ENCODE assay signal across 8 mouse cellular contexts in genomic region chr12:55399128-55399677, GRCm38 (mm10). TPM values are rescaled to one million over a fixed set of nuclear protein-coding genes. Genes with fewer than 3 reads are reported as not detected.
DNase-seq lines count a peak whose midpoint lies in the region; ATAC-seq lines count a peak whose summit lies in the region.

No protein-coding gene starts in this region.

- no peak for ATAC-seq in neural tube, embryonic 11.5 days (ENCODE audit: insufficient read depth, low FRiP score, low TSS enrichment)
- peak; percentile 47 for ATAC-seq in forebrain, embryonic 11.5 days (replicated peaks; ENCODE audit: low FRiP score)
- ATAC-seq in liver, embryonic 11.5 days (replicated peaks; ENCODE audit: low FRiP score) = peak; percentile 37
- ATAC-seq in stomach, embryonic 15.5 days (ENCODE audit: insufficient read depth, low FRiP score, low read depth) = no peak; the same call in 1 of the 2 replicates

- H3K4me1 ChIP-seq in neural tube, embryonic 11.5 days (ENCODE audit: control insufficient read depth, insufficient read depth, low read length) = peaks cover 11% of the 10 kb centered on the region
- H3K4me1 ChIP-seq in forebrain, embryonic 11.5 days (replicated peaks; ENCODE audit: control insufficient read depth, insufficient read depth, low read length) = peaks cover 8% of the 10 kb centered on the region; the same call in 1 of the 2 replicates
- H3K4me1 ChIP-seq in liver, embryonic 11.5 days (replicated peaks; ENCODE audit: control insufficient read depth, insufficient read depth, low read length) = peaks cover 8% of the 10 kb centered on the region
- peaks cover 15% of the 10 kb centered on the region; the same call in 1 of the 2 replicates for H3K4me1 ChIP-seq in stomach, embryonic 15.5 days

- peak overlapping the region; percentile 85 for H3K9ac ChIP-seq in neural tube, embryonic 11.5 days (ENCODE audit: low read length)
- peak overlapping the region; percentile 91 for H3K9ac ChIP-seq in forebrain, embryonic 11.5 days (ENCODE audit: low read length)
- H3K9ac ChIP-seq in liver, embryonic 11.5 days (ENCODE audit: low read depth, low read length) = peak overlapping the region; percentile 86
- peak overlapping the region; percentile 97 for H3K9ac ChIP-seq in stomach, embryonic 15.5 days

- WGBS in neural tube, embryonic 11.5 days = 1% methylated on average over 20 of the region's 20 CpGs
- 1% methylated on average over 20 of the region's 20 CpGs for WGBS in forebrain, embryonic 11.5 days
- WGBS in liver, embryonic 11.5 days = under 1% methylated on average over 20 of the region's 20 CpGs
- under 1% methylated on average over 20 of the region's 20 CpGs for WGBS in stomach, embryonic 15.5 days

- peak overlapping the region; percentile 94 for H3K4me2 ChIP-seq in neural tube, embryonic 11.5 days (ENCODE audit: low read depth)
- peak overlapping the region; percentile 97 for H3K4me2 ChIP-seq in forebrain, embryonic 11.5 days (ENCODE audit: low read depth, low read length, severe bottlenecking)
- H3K4me2 ChIP-seq in liver, embryonic 11.5 days = peak overlapping the region; percentile 77
- peak overlapping the region; percentile 74 for H3K4me2 ChIP-seq in stomach, embryonic 15.5 days

- no peak for DNase-seq in neural tube, embryonic 11.5 days (ENCODE audit: low spot score)
- no peak for DNase-seq in neural tube, embryonic 10.5 days (ENCODE audit: extremely low spot score, low spot score)
- no peak for DNase-seq in forebrain, embryonic 11.5 days (ENCODE audit: low spot score)
- DNase-seq in liver, embryonic 11.5 days (ENCODE audit: low spot score) = no peak
- DNase-seq in layer of hippocampus, adult 8-10 months (ENCODE audit: low spot score in 2 of 2) = no peak
- no peak for DNase-seq in left cerebral cortex, adult 9 months (ENCODE audit: low spot score in 2 of 2)
- DNase-seq in adrenal gland, postnatal 4 days (ENCODE audit: low spot score in 2 of 2) = no peak

- no peaks in the 10 kb centered on the region for H3K9me3 ChIP-seq in neural tube, embryonic 11.5 days (ENCODE audit: control insufficient read depth, low read length)
- H3K9me3 ChIP-seq in forebrain, embryonic 11.5 days (ENCODE audit: control insufficient read depth, low read length) = no peaks in the 10 kb centered on the region
- H3K9me3 ChIP-seq in liver, embryonic 11.5 days (ENCODE audit: control insufficient read depth, low read length) = no peaks in the 10 kb centered on the region
- H3K9me3 ChIP-seq in stomach, embryonic 15.5 days = no peaks in the 10 kb centered on the region

- no peaks in the 10 kb centered on the region for H3K27me3 ChIP-seq in neural tube, embryonic 11.5 days (ENCODE audit: control insufficient read depth, insufficient read depth, low read length)
- no peaks in the 10 kb centered on the region for H3K27me3 ChIP-seq in forebrain, embryonic 11.5 days (ENCODE audit: control insufficient read depth, insufficient read depth, low read length)
- H3K27me3 ChIP-seq in liver, embryonic 11.5 days (replicated peaks; ENCODE audit: control insufficient read depth, insufficient read depth, low read length) = no peaks in the 10 kb centered on the region
- H3K27me3 ChIP-seq in stomach, embryonic 15.5 days (replicated peaks) = no peaks in the 10 kb centered on the region

- peak overlapping the region; percentile 85; the same call in 1 of the 2 replicates for H3K27ac ChIP-seq in neural tube, embryonic 11.5 days (ENCODE audit: low read depth, low read length)
- H3K27ac ChIP-seq in forebrain, embryonic 11.5 days (ENCODE audit: low read depth, low read length) = peak overlapping the region; percentile 75; the same call in 1 of the 2 replicates
- H3K27ac ChIP-seq in liver, embryonic 11.5 days (ENCODE audit: low read depth, low read length) = peak overlapping the region; percentile 75
- H3K27ac ChIP-seq in stomach, embryonic 15.5 days = peak overlapping the region; percentile 91

- H3K4me3 ChIP-seq in neural tube, embryonic 11.5 days (ENCODE audit: low read depth, low read length) = peak overlapping the region; percentile 96
- peak overlapping the region; percentile 96 for H3K4me3 ChIP-seq in forebrain, embryonic 11.5 days (ENCODE audit: low read depth, low read length)
- H3K4me3 ChIP-seq in liver, embryonic 11.5 days (ENCODE audit: low read depth, low read length) = peak overlapping the region; percentile 84
- H3K4me3 ChIP-seq in stomach, embryonic 15.5 days (replicated peaks) = peak overlapping the region; percentile 96

- no peaks in the 10 kb centered on the region for H3K36me3 ChIP-seq in neural tube, embryonic 11.5 days (ENCODE audit: control insufficient read depth, insufficient read depth, low read length)
- no peaks in the 10 kb centered on the region for H3K36me3 ChIP-seq in forebrain, embryonic 11.5 days (ENCODE audit: control insufficient read depth, insufficient read depth, low read length)
- peaks cover 4% of the 10 kb centered on the region; the same call in 1 of the 2 replicates for H3K36me3 ChIP-seq in liver, embryonic 11.5 days (ENCODE audit: control insufficient read depth, insufficient read depth, low read length)
- H3K36me3 ChIP-seq in stomach, embryonic 15.5 days = 0 out of 2 replicates have a peak, but pooled peaks cover 3% of the 10 kb centered on the region

RNA-seq across cellular contexts. Expression of gene Psma6, which starts 15.2 kb away (rescaled TPM):
- polyA plus RNA-seq in neural tube, embryonic 11.5 days (2014; fragmentation: Nextera tagmentation; extraction: Ambion mirVana) = 468 and 483 TPM in 2 replicates
- 425 and 448 TPM in 2 replicates for polyA plus RNA-seq in forebrain, embryonic 11.5 days (2014; fragmentation: Nextera tagmentation; extraction: Ambion mirVana)
- 410 and 426 TPM in 2 replicates for polyA plus RNA-seq in liver, embryonic 11.5 days (2014; fragmentation: Nextera tagmentation; extraction: Ambion mirVana)
- 392 and 406 TPM in 2 replicates for polyA plus RNA-seq in stomach, embryonic 15.5 days (2015; fragmentation: Nextera tagmentation; extraction: Ambion mirVana)
- total RNA-seq in layer of hippocampus, adult 8-10 months (2022) = 100 to 1,000 TPM; 139 to 158 (median 150) TPM
- 100 to 1,000 TPM; 234 to 258 TPM for total RNA-seq in adrenal gland, postnatal 4 days (2021)

Comparison
In these comparisons a context has a peak if more than half of its experiments do, and no peak if none do; other contexts are left out.
1. ATAC-seq: peak in forebrain, embryonic 11.5 days (single experiment) and liver, embryonic 11.5 days (single experiment); none in neural tube, embryonic 11.5 days (single experiment) and stomach, embryonic 15.5 days (single experiment).
2. Peak in every context shown above with its lines, with median percentiles within 50 percentile points of each other: H3K27ac ChIP-seq, H3K4me2 ChIP-seq, H3K4me3 ChIP-seq and H3K9ac ChIP-seq.